Mouse (Mus musculus): ENCODE measurements at regions not wholly inside any gene's neighbourhood (a gene's known extent, or its start where the extent isn't known, plus 50 kb on each side); places are given as distances from the start of the nearest gene placed in this dataset.
"Not testable (repeated sequence)": the region's sequence is repeated elsewhere in the genome, so short reads cannot be mapped to it uniquely, and the experiment has no call there.

- H3K27me3 ChIP-seq (replicated peaks), result no peaks in the 10 kb centered on the region
- H3K4me1 ChIP-seq (ENCODE audit: control insufficient read depth in 1 of 2, insufficient read depth in 2 of 2), result peaks cover 7 to 9% of the 10 kb centered on the region in 2 experiments; a peak in 3 of 4 replicates
- no peaks in the 10 kb centered on the region for H3K79me2 ChIP-seq (replicated peaks; ENCODE audit: control insufficient read depth, extremely low read depth, insufficient read depth, poor library complexity, severe bottlenecking)
- TF ChIP-seq MAX (IDR thresholded peaks at IDR 0.05; ENCODE audit: low read length) (no peak), HCFC1 (IDR thresholded peaks at IDR 0.05; ENCODE audit: low read depth, low read length) (no peak), POLR2AphosphoS2 (IDR thresholded peaks at IDR 0.05; ENCODE audit: low read depth, low read length) (no peak), UBTF (IDR thresholded peaks at IDR 0.05; ENCODE audit: low read depth, low read length) (no peak), BHLHE40 (IDR thresholded peaks at IDR 0.05; ENCODE audit: low read depth, low read length) (no peak), ZC3H11A (IDR thresholded peaks at IDR 0.05; ENCODE audit: low read depth, low read length) (no peak), NRF1 (IDR thresholded peaks at IDR 0.05; ENCODE audit: low read depth, low read length) (no peak), USF2 (conservative IDR thresholded peaks at IDR 0.05; ENCODE audit: low read depth, low read length) (no peak)
- in situ Hi-C loops (cut with MboI; ENCODE audit: low pct_ligation_motif_present, low pct_unique_long_range_greater_than_20kb, low sequenced_read_pairs) (no loop called here), dilution Hi-C loops (cut with MboI; ENCODE audit: extremely low pct_ligation_motif_present, extremely low pct_unique_long_range_greater_than_20kb, low sequenced_read_pairs) (no loop called here)
- no peak overlapping the region for H3K4me2 ChIP-seq (ENCODE audit: insufficient read depth, low read depth, poor library complexity, severe bottlenecking)
- H3K36me3 ChIP-seq (replicated peaks in 1 of 2; ENCODE audit: control insufficient read depth in 1 of 2, insufficient read depth in 1 of 2, low read length in 1 of 2), result no peaks in the 10 kb centered on the region
- no peaks in the 10 kb centered on the region for H3K9me3 ChIP-seq (replicated peaks; ENCODE audit: low read length)
- no peak overlapping the region for H3K9ac ChIP-seq (ENCODE audit: insufficient read depth, low read depth)
- no peak for DNase-seq (ENCODE audit: extremely low read depth)
- H3K4me3 ChIP-seq (replicated peaks in 1 of 3; ENCODE audit: low read depth in 2 of 3, low read length in 2 of 3, poor library complexity in 1 of 3), result no peak overlapping the region
- no peak overlapping the region for H3K27ac ChIP-seq (ENCODE audit: insufficient read depth, low read depth)
These were observed 242.7 kb downstream of the Antxr2 start for GRCm38 (mm10) chr5:97788175-97788574.

GRCm38 (mm10) chr5:97787001-97787400 lies 243.8 kb downstream of the Antxr2 start:
- TF ChIP-seq BHLHE40 (IDR thresholded peaks at IDR 0.05; ENCODE audit: low read depth, low read length) (peak; percentile 46), ZMIZ1 (IDR thresholded peaks at IDR 0.05; ENCODE audit: low read depth, low read length) (no peak), UBTF (IDR thresholded peaks at IDR 0.05; ENCODE audit: low read depth, low read length) (no peak), ETS1 (conservative IDR thresholded peaks at IDR 0.05; ENCODE audit: low read depth, low read length) (peak; percentile 23; the same call in 1 of the 2 replicates), IRF4 (IDR thresholded peaks at IDR 0.05; ENCODE audit: low read depth, low read length) (peak; percentile 90), TCF12 (IDR thresholded peaks at IDR 0.05; ENCODE audit: low read depth, low read length) (no peak; the same call in 1 of the 2 replicates), JUN (IDR thresholded peaks at IDR 0.05; ENCODE audit: insufficient read depth, low read depth, low read length) (peak; percentile 90), RAD21 (IDR thresholded peaks at IDR 0.05; ENCODE audit: low read depth, low read length) (no peak), POLR2AphosphoS2 (IDR thresholded peaks at IDR 0.05; ENCODE audit: low read depth, low read length) (no peak), EP300 (IDR thresholded peaks at IDR 0.05; ENCODE audit: low read length) (peak; percentile 86), USF2 (conservative IDR thresholded peaks at IDR 0.05; ENCODE audit: low read depth, low read length) (no peak), CHD2 (IDR thresholded peaks at IDR 0.05; ENCODE audit: low read length) (peak; percentile 20; the same call in 1 of the 2 replicates), SIN3A (IDR thresholded peaks at IDR 0.05; ENCODE audit: low read length) (no peak), MEF2A (IDR thresholded peaks at IDR 0.05; ENCODE audit: borderline replicate concordance, low read depth, low read length) (peak; percentile 60; the same call in 1 of the 2 replicates), JUND (conservative IDR thresholded peaks at IDR 0.05; ENCODE audit: low read depth, low read length) (peak; percentile 87)
- no peaks in the 10 kb centered on the region for H3K79me2 ChIP-seq (replicated peaks; ENCODE audit: control insufficient read depth, extremely low read depth, insufficient read depth, poor library complexity, severe bottlenecking)
- dilution Hi-C loops (cut with MboI; ENCODE audit: extremely low pct_ligation_motif_present, extremely low pct_unique_long_range_greater_than_20kb, low sequenced_read_pairs), result no loop called here
- peak overlapping the region in 1 of 3 experiments; percentile 10 for H3K4me3 ChIP-seq (replicated peaks in 1 of 3; ENCODE audit: low read depth in 2 of 3, low read length in 2 of 3, poor library complexity in 1 of 3)
- peak; percentile 42 for DNase-seq (ENCODE audit: extremely low read depth)
- H3K9ac ChIP-seq (ENCODE audit: insufficient read depth, low read depth), result no peak overlapping the region
- H3K27ac ChIP-seq (ENCODE audit: insufficient read depth, low read depth), result no peak overlapping the region
- no peaks in the 10 kb centered on the region for H3K36me3 ChIP-seq (replicated peaks in 1 of 2; ENCODE audit: control insufficient read depth in 1 of 2, insufficient read depth in 1 of 2, low read length in 1 of 2)
- no peaks in the 10 kb centered on the region for H3K9me3 ChIP-seq (replicated peaks; ENCODE audit: low read length)
- H3K4me2 ChIP-seq (ENCODE audit: insufficient read depth, low read depth, poor library complexity, severe bottlenecking), result peak overlapping the region; percentile 84
- in situ Hi-C loops (cut with MboI; ENCODE audit: low pct_ligation_motif_present, low pct_unique_long_range_greater_than_20kb, low sequenced_read_pairs), result no loop called here
- no peaks in the 10 kb centered on the region for H3K27me3 ChIP-seq (replicated peaks)
- peaks cover 6 to 7% of the 10 kb centered on the region in 2 experiments; a peak in 3 of 4 replicates for H3K4me1 ChIP-seq (ENCODE audit: control insufficient read depth in 1 of 2, insufficient read depth in 2 of 2)

- H3K36me3 ChIP-seq (replicated peaks in 1 of 2; ENCODE audit: control insufficient read depth in 1 of 2, insufficient read depth in 1 of 2, low read length in 1 of 2); H3K27ac ChIP-seq (ENCODE audit: insufficient read depth, low read depth); H3K4me2 ChIP-seq (ENCODE audit: insufficient read depth, low read depth, poor library complexity, severe bottlenecking); in situ Hi-C loops (cut with MboI; ENCODE audit: low pct_ligation_motif_present, low pct_unique_long_range_greater_than_20kb, low sequenced_read_pairs); H3K79me2 ChIP-seq (replicated peaks; ENCODE audit: control insufficient read depth, extremely low read depth, insufficient read depth, poor library complexity, severe bottlenecking); H3K4me1 ChIP-seq (ENCODE audit: control insufficient read depth in 1 of 2, insufficient read depth in 2 of 2); DNase-seq (ENCODE audit: extremely low read depth); H3K27me3 ChIP-seq (replicated peaks); H3K4me3 ChIP-seq (replicated peaks in 1 of 3; ENCODE audit: low read depth in 2 of 3, low read length in 2 of 3, poor library complexity in 1 of 3); H3K9ac ChIP-seq (ENCODE audit: insufficient read depth, low read depth); dilution Hi-C loops (cut with MboI; ENCODE audit: extremely low pct_ligation_motif_present, extremely low pct_unique_long_range_greater_than_20kb, low sequenced_read_pairs): not testable (repeated sequence)
- H3K9me3 ChIP-seq (replicated peaks; ENCODE audit: low read length), result peaks cover 13% of the 10 kb centered on the region
These were observed 255.7 kb downstream of the Antxr2 start for GRCm38 (mm10) chr5:97775100-97775499.

GRCm38 (mm10) chr5:97773451-97773850 lies 257.4 kb downstream of the Antxr2 start:
- in situ Hi-C loops (cut with MboI; ENCODE audit: low pct_ligation_motif_present, low pct_unique_long_range_greater_than_20kb, low sequenced_read_pairs); H3K9ac ChIP-seq (ENCODE audit: insufficient read depth, low read depth); H3K79me2 ChIP-seq (replicated peaks; ENCODE audit: control insufficient read depth, extremely low read depth, insufficient read depth, poor library complexity, severe bottlenecking); H3K4me2 ChIP-seq (ENCODE audit: insufficient read depth, low read depth, poor library complexity, severe bottlenecking); H3K4me3 ChIP-seq (replicated peaks in 1 of 3; ENCODE audit: low read depth in 2 of 3, low read length in 2 of 3, poor library complexity in 1 of 3); H3K27me3 ChIP-seq (replicated peaks); dilution Hi-C loops (cut with MboI; ENCODE audit: extremely low pct_ligation_motif_present, extremely low pct_unique_long_range_greater_than_20kb, low sequenced_read_pairs); H3K27ac ChIP-seq (ENCODE audit: insufficient read depth, low read depth); DNase-seq (ENCODE audit: extremely low read depth); H3K36me3 ChIP-seq (replicated peaks in 1 of 2; ENCODE audit: control insufficient read depth in 1 of 2, insufficient read depth in 1 of 2, low read length in 1 of 2); H3K4me1 ChIP-seq (ENCODE audit: control insufficient read depth in 1 of 2, insufficient read depth in 2 of 2): not testable (repeated sequence)
- H3K9me3 ChIP-seq (replicated peaks; ENCODE audit: low read length), result peaks cover 13% of the 10 kb centered on the region
